Mouse (Mus musculus): ENCODE results near the gene Pcdh9. TPM values are rescaled to one million over a fixed set of nuclear protein-coding genes. Genes with fewer than 3 reads are reported as not detected.

Gene Pcdh9
- 100 to 1,000 TPM; 184 to 204 TPM for total RNA-seq (2021)

GRCm38 (mm10) chr14:93890519-93891370 is at the start of gene Pcdh9:
Gene Pcdh9 (minus strand): TSS chr14:93890679.
- intact Hi-C loops (cut with DNase I) = loop anchor here (10.0 kb wide), 1 partner anchor 1576 kb away; no protein-coding TSS in a partner anchor

GRCm38 (mm10) chr14:93906928-93907327 is 16.4 kb upstream of the Pcdh9 start:
- intact Hi-C loops (cut with DNase I) = loop anchor here (5.0 kb wide), 1 partner anchor 1870 kb away; no protein-coding TSS in a partner anchor
- no peak for DNase-seq (ENCODE audit: low spot score in 2 of 2)

More at GRCm38 (mm10) chr14:93890519-93891370, at the start of gene Pcdh9:
- peak; percentile 97 to 99 for DNase-seq (ENCODE audit: low spot score in 2 of 2)

GRCm38 (mm10) chr14:93898533-93898932 is 8.1 kb upstream of the Pcdh9 start:
- intact Hi-C loops (cut with DNase I) = loop anchor here (10.0 kb wide), 1 partner anchor 1584 kb away; no protein-coding TSS in a partner anchor
- DNase-seq (ENCODE audit: low spot score in 2 of 2) = no peak

- intact Hi-C loops (cut with DNase I) = loop anchor here (10.0 kb wide), 1 partner anchor 1580 kb away; no protein-coding TSS in a partner anchor
- DNase-seq (ENCODE audit: low spot score in 2 of 2) = peak in 1 of 2 experiments; percentile 83
These were observed 4.7 kb upstream of the Pcdh9 start for GRCm38 (mm10) chr14:93895131-93895530.

- peak; percentile 52 to 54 for DNase-seq (ENCODE audit: low spot score in 2 of 2)
These were observed 880 bp upstream of the Pcdh9 start for GRCm38 (mm10) chr14:93891371-93891746.

GRCm38 (mm10) chr14:93889839-93890518 is 500 bp downstream of the Pcdh9 start:
- intact Hi-C loops (cut with DNase I) = loop anchor here (5.0 to 10.0 kb wide), 5 partner anchors 178 to 1575 kb away; no protein-coding TSS in a partner anchor
- DNase-seq (ENCODE audit: low spot score in 2 of 2) = peak; percentile 36 to 44

More at GRCm38 (mm10) chr14:93891371-93891746, 880 bp upstream of the Pcdh9 start:
- intact Hi-C loops (cut with DNase I) = loop anchor here (10.0 kb wide), 1 partner anchor 1577 kb away; no protein-coding TSS in a partner anchor

GRCm38 (mm10) chr14:93889231-93889630 is 1.2 kb downstream of the Pcdh9 start:
- DNase-seq (ENCODE audit: low spot score in 2 of 2) = peak; percentile 41 to 69
- intact Hi-C loops (cut with DNase I) = loop anchor here (5.0 to 10.0 kb wide), 4 partner anchors 177 to 824 kb away; no protein-coding TSS in a partner anchor

GRCm38 (mm10) chr14:93888346-93888745 is 2.1 kb downstream of the Pcdh9 start:
- intact Hi-C loops (cut with DNase I) = loop anchor here (5.0 to 10.0 kb wide), 4 partner anchors 176 to 824 kb away; no protein-coding TSS in a partner anchor
- DNase-seq (ENCODE audit: low spot score in 2 of 2) = no peak

GRCm38 (mm10) chr14:93887066-93887465 is 3.4 kb downstream of the Pcdh9 start:
- intact Hi-C loops (cut with DNase I) = loop anchor here (5.0 to 10.0 kb wide), 4 partner anchors 175 to 822 kb away; no protein-coding TSS in a partner anchor
- no peak for DNase-seq (ENCODE audit: low spot score in 2 of 2)

- no peak for DNase-seq (ENCODE audit: low spot score in 2 of 2)
- intact Hi-C loops (cut with DNase I) = loop anchor here (5.0 to 10.0 kb wide), 4 partner anchors 173 to 821 kb away; no protein-coding TSS in a partner anchor
These were observed 4.9 kb downstream of the Pcdh9 start for GRCm38 (mm10) chr14:93885551-93886084.

GRCm38 (mm10) chr14:93884467-93884866 is 6.0 kb downstream of the Pcdh9 start:
- intact Hi-C loops (cut with DNase I) = loop anchor here (5.0 to 10.0 kb wide), 3 partner anchors 342 to 820 kb away; no protein-coding TSS in a partner anchor

GRCm38 (mm10) chr14:93880071-93880470 is 10.4 kb downstream of the Pcdh9 start:
- intact Hi-C loops (cut with DNase I) = loop anchor here (5.0 to 10.0 kb wide), 3 partner anchors 338 to 815 kb away; no protein-coding TSS in a partner anchor
- no peak for DNase-seq (ENCODE audit: low spot score in 2 of 2)

More at GRCm38 (mm10) chr14:93884467-93884866, 6.0 kb downstream of the Pcdh9 start:
- DNase-seq (ENCODE audit: low spot score in 2 of 2) = peak; percentile 83 to 88

GRCm38 (mm10) chr14:93875968-93876367 is 14.5 kb downstream of the Pcdh9 start:
- no peak for DNase-seq (ENCODE audit: low spot score in 2 of 2)
- intact Hi-C loops (cut with DNase I) = no loop called here

- no peak for DNase-seq (ENCODE audit: low spot score in 2 of 2)
- intact Hi-C loops (cut with DNase I) = no loop called here
These were observed 22.3 kb downstream of the Pcdh9 start for GRCm38 (mm10) chr14:93868211-93868610.

- DNase-seq (ENCODE audit: low spot score in 2 of 2) = no peak
These were observed 32.4 kb downstream of the Pcdh9 start for GRCm38 (mm10) chr14:93858069-93858468.

GRCm38 (mm10) chr14:93846091-93846677 is 44.3 kb downstream of the Pcdh9 start:
- intact Hi-C loops (cut with DNase I) = no loop called here
- no peak for DNase-seq (ENCODE audit: low spot score in 2 of 2)

More at GRCm38 (mm10) chr14:93858069-93858468, 32.4 kb downstream of the Pcdh9 start:
- intact Hi-C loops (cut with DNase I) = no loop called here

- intact Hi-C loops (cut with DNase I) = no loop called here
- no peak for DNase-seq (ENCODE audit: low spot score in 2 of 2)
These were observed 47.7 kb downstream of the Pcdh9 start for GRCm38 (mm10) chr14:93842686-93843288.

- intact Hi-C loops (cut with DNase I) = no loop called here
- peak in 1 of 2 experiments; percentile 63 for DNase-seq (ENCODE audit: low spot score in 2 of 2)
These were observed 58.0 kb downstream of the Pcdh9 start for GRCm38 (mm10) chr14:93832511-93832910.

All from left cerebral cortex, postnatal 25 days (tissue).